Mouse (Mus musculus): ENCODE data around the gene Snx12. TPM values are rescaled to one million over a fixed set of nuclear protein-coding genes. Genes with fewer than 3 reads are reported as not detected.

Gene Snx12
- polyA plus RNA-seq, 1 experiment from 2014 or later = 54.4 TPM

- no peaks in the 10 kb centered on the region for H3K36me3 ChIP-seq (ENCODE audit: control insufficient read depth, insufficient read depth, low read length)
- peak within 1 kb of the TSS; percentile 74 for H3K4me2 ChIP-seq (ENCODE audit: low read length)
- peak within 1 kb of the TSS; percentile 56 for H3K9ac ChIP-seq (ENCODE audit: low read length)
- no peaks in the 10 kb centered on the region for H3K4me1 ChIP-seq (ENCODE audit: control insufficient read depth, insufficient read depth, low read length)
- H3K27ac ChIP-seq (ENCODE audit: low read depth, low read length) = no peak within 1 kb of the TSS
- DNase-seq (ENCODE audit: low spot score) (peak; percentile 95), ATAC-seq (peak; percentile 95)
- no peaks in the 10 kb centered on the region for H3K9me3 ChIP-seq (replicated peaks; ENCODE audit: control insufficient read depth, low read length)
- H3K4me3 ChIP-seq (ENCODE audit: low read depth, low read length) = peak within 1 kb of the TSS; percentile 46
- H3K27me3 ChIP-seq (replicated peaks; ENCODE audit: control insufficient read depth, insufficient read depth, low read length) = no peaks in the 10 kb centered on the region
- WGBS = 27% methylated on average over 47 of the region's 47 CpGs
Measured at GRCm38 (mm10) chrX:101253952-101254729, 31.8 kb upstream of the Snx12 start, which contains the start of gene Foxo4. Foxo4 (plus strand) TSS chrX:101254528.

GRCm38 (mm10) chrX:101245011-101245410 lies 22.6 kb upstream of the Snx12 start:
- Histone ChIP-seq H3K4me2 (ENCODE audit: low read length) (no peak overlapping the region), H3K4me3 (ENCODE audit: low read depth, low read length) (no peak overlapping the region), H3K4me1 (ENCODE audit: control insufficient read depth, insufficient read depth, low read length) (no peaks in the 10 kb centered on the region), H3K36me3 (ENCODE audit: control insufficient read depth, insufficient read depth, low read length) (no peaks in the 10 kb centered on the region), H3K27ac (ENCODE audit: low read depth, low read length) (no peak overlapping the region), H3K27me3 (replicated peaks; ENCODE audit: control insufficient read depth, insufficient read depth, low read length) (no peaks in the 10 kb centered on the region), H3K9me3 (replicated peaks; ENCODE audit: control insufficient read depth, low read length) (no peaks in the 10 kb centered on the region), H3K9ac (ENCODE audit: low read length) (no peak overlapping the region)
- no peak for DNase-seq (ENCODE audit: low spot score)
- no peak for ATAC-seq
- 38% methylated on average over 1 of the region's 1 CpGs for WGBS

GRCm38 (mm10) chrX:101222796-101223162 lies 416 bp upstream of the Snx12 start:
- no peaks in the 10 kb centered on the region for H3K9me3 ChIP-seq (replicated peaks; ENCODE audit: control insufficient read depth, low read length)
- H3K36me3 ChIP-seq (ENCODE audit: control insufficient read depth, insufficient read depth, low read length) = no peaks in the 10 kb centered on the region
- WGBS = 38% methylated on average over 7 of the region's 7 CpGs
- H3K4me3 ChIP-seq (ENCODE audit: low read depth, low read length) = peak overlapping the region; percentile 49
- peaks cover 3% of the 10 kb centered on the region; the same call in 1 of the 2 replicates for H3K4me1 ChIP-seq (ENCODE audit: control insufficient read depth, insufficient read depth, low read length)
- no peak for DNase-seq (ENCODE audit: low spot score)
- peak overlapping the region; percentile 52; the same call in 1 of the 2 replicates for H3K27ac ChIP-seq (ENCODE audit: low read depth, low read length)
- ATAC-seq = no peak
- H3K4me2 ChIP-seq (ENCODE audit: low read length) = peak overlapping the region; percentile 45
- H3K27me3 ChIP-seq (replicated peaks; ENCODE audit: control insufficient read depth, insufficient read depth, low read length) = no peaks in the 10 kb centered on the region
- H3K9ac ChIP-seq (ENCODE audit: low read length) = peak overlapping the region; percentile 35; the same call in 1 of the 2 replicates

GRCm38 (mm10) chrX:101189285-101189684 lies 33.1 kb downstream of the Snx12 start:
- DNase-seq (ENCODE audit: low spot score) = no peak
- Histone ChIP-seq H3K9ac (ENCODE audit: low read length) (no peak overlapping the region), H3K9me3 (replicated peaks; ENCODE audit: control insufficient read depth, low read length) (no peaks in the 10 kb centered on the region), H3K4me2 (ENCODE audit: low read length) (no peak overlapping the region), H3K27me3 (replicated peaks; ENCODE audit: control insufficient read depth, insufficient read depth, low read length) (no peaks in the 10 kb centered on the region), H3K4me3 (ENCODE audit: low read depth, low read length) (no peak overlapping the region), H3K36me3 (ENCODE audit: control insufficient read depth, insufficient read depth, low read length) (no peaks in the 10 kb centered on the region), H3K4me1 (ENCODE audit: control insufficient read depth, insufficient read depth, low read length) (no peaks in the 10 kb centered on the region), H3K27ac (ENCODE audit: low read depth, low read length) (no peak overlapping the region)
- 79% methylated on average over 3 of the region's 3 CpGs for WGBS
- no peak for ATAC-seq

GRCm38 (mm10) chrX:101187647-101188046 lies 34.7 kb downstream of the Snx12 start:
- H3K36me3 ChIP-seq (ENCODE audit: control insufficient read depth, insufficient read depth, low read length) = no peaks in the 10 kb centered on the region
- ATAC-seq (no peak), DNase-seq (ENCODE audit: low spot score) (no peak)
- H3K27me3 ChIP-seq (replicated peaks; ENCODE audit: control insufficient read depth, insufficient read depth, low read length) = no peaks in the 10 kb centered on the region
- H3K4me1 ChIP-seq (ENCODE audit: control insufficient read depth, insufficient read depth, low read length) = no peaks in the 10 kb centered on the region
- 62% methylated on average over 1 of the region's 1 CpGs for WGBS
- H3K4me3 ChIP-seq (ENCODE audit: low read depth, low read length) = no peak overlapping the region
- H3K27ac ChIP-seq (ENCODE audit: low read depth, low read length) = no peak overlapping the region
- H3K4me2 ChIP-seq (ENCODE audit: low read length) = no peak overlapping the region
- no peak overlapping the region for H3K9ac ChIP-seq (ENCODE audit: low read length)
- no peaks in the 10 kb centered on the region for H3K9me3 ChIP-seq (replicated peaks; ENCODE audit: control insufficient read depth, low read length)

- WGBS = 89% methylated on average over 1 of the region's 1 CpGs
- no peak for ATAC-seq
- DNase-seq (ENCODE audit: low spot score) = no peak
Measured at GRCm38 (mm10) chrX:101173388-101173787, 49.0 kb downstream of the Snx12 start.

GRCm38 (mm10) chrX:101168425-101168824 lies 53.9 kb downstream of the Snx12 start:
- H3K9ac ChIP-seq (ENCODE audit: low read length) = no peak overlapping the region
- no peak for DNase-seq (ENCODE audit: low spot score)
- H3K4me2 ChIP-seq (ENCODE audit: low read length) = no peak overlapping the region
- no peaks in the 10 kb centered on the region for H3K4me1 ChIP-seq (ENCODE audit: control insufficient read depth, insufficient read depth, low read length)
- H3K36me3 ChIP-seq (ENCODE audit: control insufficient read depth, insufficient read depth, low read length) = no peaks in the 10 kb centered on the region
- H3K4me3 ChIP-seq (ENCODE audit: low read depth, low read length) = no peak overlapping the region
- ATAC-seq = no peak
- H3K9me3 ChIP-seq (replicated peaks; ENCODE audit: control insufficient read depth, low read length) = no peaks in the 10 kb centered on the region
- WGBS = 75% methylated on average over 2 of the region's 2 CpGs
- H3K27me3 ChIP-seq (replicated peaks; ENCODE audit: control insufficient read depth, insufficient read depth, low read length) = no peaks in the 10 kb centered on the region
- H3K27ac ChIP-seq (ENCODE audit: low read depth, low read length) = no peak overlapping the region

More at GRCm38 (mm10) chrX:101173388-101173787, 49.0 kb downstream of the Snx12 start:
- H3K4me3 ChIP-seq (ENCODE audit: low read depth, low read length) = no peak overlapping the region
- H3K4me2 ChIP-seq (ENCODE audit: low read length) = no peak overlapping the region
- H3K9me3 ChIP-seq (replicated peaks; ENCODE audit: control insufficient read depth, low read length) = no peaks in the 10 kb centered on the region
- H3K36me3 ChIP-seq (ENCODE audit: control insufficient read depth, insufficient read depth, low read length) = no peaks in the 10 kb centered on the region
- no peak overlapping the region for H3K27ac ChIP-seq (ENCODE audit: low read depth, low read length)
- H3K9ac ChIP-seq (ENCODE audit: low read length) = no peak overlapping the region
- H3K27me3 ChIP-seq (replicated peaks; ENCODE audit: control insufficient read depth, insufficient read depth, low read length) = no peaks in the 10 kb centered on the region
- no peaks in the 10 kb centered on the region for H3K4me1 ChIP-seq (ENCODE audit: control insufficient read depth, insufficient read depth, low read length)

GRCm38 (mm10) chrX:101163739-101164138 lies 58.6 kb downstream of the Snx12 start:
- H3K36me3 ChIP-seq (ENCODE audit: control insufficient read depth, insufficient read depth, low read length) = no peaks in the 10 kb centered on the region
- H3K27ac ChIP-seq (ENCODE audit: low read depth, low read length) = no peak overlapping the region
- no peak overlapping the region for H3K4me2 ChIP-seq (ENCODE audit: low read length)
- 76% methylated on average over 2 of the region's 2 CpGs for WGBS
- H3K27me3 ChIP-seq (replicated peaks; ENCODE audit: control insufficient read depth, insufficient read depth, low read length) = no peaks in the 10 kb centered on the region
- ATAC-seq (no peak), DNase-seq (ENCODE audit: low spot score) (no peak)
- no peaks in the 10 kb centered on the region for H3K4me1 ChIP-seq (ENCODE audit: control insufficient read depth, insufficient read depth, low read length)
- H3K4me3 ChIP-seq (ENCODE audit: low read depth, low read length) = no peak overlapping the region
- no peak overlapping the region for H3K9ac ChIP-seq (ENCODE audit: low read length)
- no peaks in the 10 kb centered on the region for H3K9me3 ChIP-seq (replicated peaks; ENCODE audit: control insufficient read depth, low read length)

- no peak overlapping the region for H3K9ac ChIP-seq (ENCODE audit: low read length)
- DNase-seq (ENCODE audit: low spot score) (no peak), ATAC-seq (no peak)
- no peak overlapping the region for H3K4me3 ChIP-seq (ENCODE audit: low read depth, low read length)
- H3K27me3 ChIP-seq (replicated peaks; ENCODE audit: control insufficient read depth, insufficient read depth, low read length) = no peaks in the 10 kb centered on the region
- H3K4me2 ChIP-seq (ENCODE audit: low read length) = no peak overlapping the region
- no peaks in the 10 kb centered on the region for H3K36me3 ChIP-seq (ENCODE audit: control insufficient read depth, insufficient read depth, low read length)
- WGBS = 88% methylated on average over 3 of the region's 3 CpGs
- no peaks in the 10 kb centered on the region for H3K9me3 ChIP-seq (replicated peaks; ENCODE audit: control insufficient read depth, low read length)
- no peaks in the 10 kb centered on the region for H3K4me1 ChIP-seq (ENCODE audit: control insufficient read depth, insufficient read depth, low read length)
- no peak overlapping the region for H3K27ac ChIP-seq (ENCODE audit: low read depth, low read length)
Measured at GRCm38 (mm10) chrX:101163278-101163677, 59.1 kb downstream of the Snx12 start.
